Mouse (Mus musculus) frontal cortex, postnatal 14 days (tissue): Measurements from ENCODE around the gene Gpc2.
A peak's percentile ranks its signal among the peaks of the same experiment; 100 is the strongest.

Experiments
- DNase-seq, 2 experiments: peaks; one replicate each; pipeline ENCODE4 v3.0.0; 2022; ENCODE audit warnings: low spot score in 2 of 2

Gpc2 gene

DNA sequence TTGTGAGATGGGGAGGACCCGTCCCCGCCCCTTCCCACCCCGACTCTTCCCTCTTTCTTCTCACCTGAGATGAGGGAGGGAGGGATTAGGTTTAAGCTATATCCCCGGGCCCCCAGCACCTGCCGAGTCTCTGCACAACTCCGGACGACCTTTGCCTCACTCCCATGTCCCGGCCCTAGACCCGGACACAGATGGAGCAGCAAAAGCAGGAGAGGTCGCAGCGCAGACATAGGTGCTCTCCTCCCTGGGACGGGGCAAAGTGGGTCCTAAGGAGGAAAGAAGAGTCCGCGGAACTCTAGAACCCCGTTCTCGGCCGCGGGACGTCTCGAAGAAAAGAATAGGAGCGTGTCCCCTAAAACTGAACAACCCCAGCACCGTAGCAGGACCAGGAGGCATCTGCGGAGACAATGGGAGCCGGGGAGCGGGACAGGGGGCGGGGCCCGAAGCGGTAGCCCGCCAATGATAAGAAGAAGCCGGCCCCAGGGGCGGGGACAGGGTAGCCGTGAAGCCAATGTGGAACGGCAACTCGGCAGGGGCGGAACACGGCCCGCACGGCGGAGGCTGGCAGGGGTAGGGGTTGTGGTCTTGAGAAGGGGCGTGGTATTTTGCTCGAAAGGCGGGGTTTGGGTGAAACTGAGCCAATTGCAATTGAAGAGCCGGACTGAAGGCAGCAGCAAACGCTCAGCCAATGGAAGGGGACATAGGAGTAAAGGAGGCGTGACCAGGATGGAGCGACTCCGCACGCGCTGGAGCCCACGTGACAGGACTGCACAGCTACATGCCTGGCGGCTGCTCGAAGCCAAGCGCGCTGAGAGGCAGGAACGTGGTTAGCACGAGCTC is at the start of gene Gpc2, which contains the start of the genes Gm43720 and Stag3:
Gpc2 (minus strand) TSS at position 421 of the 840 bp plus-strand sequence.
Gm43720 (minus strand) TSS at position 374 of the 840 bp plus-strand sequence.
Stag3 (plus strand) TSS at position 656 of the 840 bp plus-strand sequence.
- peak; percentile 82 to 86 for DNase-seq

DNA sequence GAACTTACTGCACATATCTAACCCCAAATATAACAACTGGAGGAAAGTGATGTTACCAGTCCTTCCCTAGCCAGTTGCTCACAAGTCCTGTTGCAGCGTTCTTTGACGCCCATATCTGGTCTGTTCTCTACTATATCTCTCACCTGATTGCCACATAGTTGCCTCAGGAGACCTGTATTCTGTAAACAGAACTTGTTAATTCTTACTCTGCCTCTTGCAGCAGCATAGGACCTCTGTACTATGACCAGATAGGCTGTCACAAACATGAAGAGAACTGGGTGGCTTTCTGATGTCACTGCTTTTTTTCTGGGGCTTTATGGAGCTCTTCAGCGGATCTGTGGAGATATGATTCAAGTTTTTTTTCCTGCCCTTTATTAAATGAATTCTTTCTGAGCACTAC is 33.0 kb upstream of the Gpc2 start:
- no peak for DNase-seq

- DNase-seq = no peak
Measured at GRCm38 (mm10) chr5:138299613-138300012, 19.8 kb upstream of the Gpc2 start.

DNA sequence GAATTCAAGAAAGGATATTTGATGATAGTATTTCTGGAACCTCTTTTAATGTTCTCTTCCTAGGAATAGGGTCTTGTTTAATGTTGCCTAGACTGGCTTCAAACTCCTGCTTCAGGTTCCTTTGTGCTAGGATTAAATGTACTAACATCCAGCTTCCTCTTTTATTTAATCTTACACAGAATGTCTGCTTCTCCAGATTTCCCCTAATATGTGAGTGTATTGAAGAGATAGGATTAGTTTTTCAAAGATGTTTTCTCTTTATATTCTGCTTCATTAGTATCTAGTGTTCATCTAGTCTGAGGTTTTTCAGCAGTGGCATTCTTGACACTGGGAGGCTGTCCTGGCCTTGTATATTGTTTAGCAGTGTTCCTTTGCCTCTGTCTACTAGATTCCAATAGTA is 14.4 kb upstream of the Gpc2 start:
- DNase-seq = no peak

GRCm38 (mm10) chr5:138291638-138292037 is 11.8 kb upstream of the Gpc2 start:
- no peak for DNase-seq

GRCm38 (mm10) chr5:138287861-138288260 is 8.1 kb upstream of the Gpc2 start:
- DNase-seq = no peak

- no peak for DNase-seq
Measured at GRCm38 (mm10) chr5:138283540-138283939, 3.7 kb upstream of the Gpc2 start.

DNA sequence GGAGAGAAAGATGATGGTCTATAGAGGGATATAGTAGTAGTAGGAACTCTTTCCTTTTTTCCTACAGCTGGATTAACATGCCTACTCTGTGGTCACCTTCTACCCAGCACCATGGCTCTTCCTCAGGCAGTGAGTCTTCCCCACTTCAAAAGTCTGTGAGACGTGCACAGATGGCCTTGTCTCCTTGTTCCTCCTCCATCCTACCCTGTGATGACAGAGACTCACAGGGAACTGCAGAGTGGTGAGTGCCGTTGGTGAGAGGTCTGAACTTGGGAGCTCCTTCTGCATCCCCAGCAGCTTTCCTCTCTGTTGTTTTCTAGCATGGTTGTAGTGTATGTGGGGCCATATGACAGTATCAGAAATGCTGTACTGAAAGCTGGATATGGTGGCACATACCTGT is 2.0 kb upstream of the Gpc2 start:
- DNase-seq = no peak

DNA sequence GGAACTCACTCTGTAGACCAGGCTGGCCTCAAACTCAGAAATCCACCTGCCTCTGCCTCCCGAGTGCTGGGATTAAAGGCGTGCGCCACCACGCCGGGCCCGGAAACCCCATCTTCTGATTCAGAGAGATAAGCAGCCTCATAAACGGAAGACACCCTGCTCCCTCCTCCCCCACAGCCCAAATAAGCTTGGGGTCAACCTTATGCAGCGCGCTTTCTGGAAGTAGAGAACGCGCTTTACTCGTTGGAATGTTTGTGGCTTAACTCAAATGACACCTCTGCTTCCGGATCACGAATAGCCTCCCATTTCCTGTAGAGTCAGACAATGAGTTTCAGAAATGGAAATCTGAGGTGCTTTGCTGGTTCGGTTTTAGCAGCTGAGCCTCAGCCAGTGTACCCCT is 1.0 kb upstream of the Gpc2 start:
- no peak for DNase-seq

- DNase-seq = no peak
Measured at GRCm38 (mm10) chr5:138280425-138280768, 592 bp upstream of the Gpc2 start.

DNA sequence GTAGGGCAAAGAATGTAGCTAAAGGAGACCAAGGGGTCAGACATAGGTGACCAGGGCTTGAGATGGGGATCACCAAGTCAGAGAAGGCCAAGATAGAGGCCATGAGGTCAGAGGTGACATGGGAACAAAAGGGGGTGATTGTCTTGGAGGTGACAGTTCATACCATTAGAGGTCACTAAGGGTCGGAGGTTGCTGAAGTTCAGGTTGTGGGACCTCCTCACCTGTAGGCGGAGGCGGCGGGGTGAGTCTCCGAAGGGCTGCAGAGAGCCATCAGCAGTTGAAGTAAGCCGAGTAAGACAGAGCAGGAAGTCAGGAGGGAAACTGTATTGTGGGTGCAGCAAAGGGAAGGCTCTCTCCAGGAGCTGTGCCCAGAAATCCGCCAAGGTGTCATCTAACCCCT is 1.8 kb downstream of the Gpc2 start:
- DNase-seq = no peak

GRCm38 (mm10) chr5:138275216-138276050 is 4.4 kb downstream of the Gpc2 start:
- no peak for DNase-seq

GRCm38 (mm10) chr5:138274186-138274585 is 5.6 kb downstream of the Gpc2 start:
- DNase-seq = no peak

DNA sequence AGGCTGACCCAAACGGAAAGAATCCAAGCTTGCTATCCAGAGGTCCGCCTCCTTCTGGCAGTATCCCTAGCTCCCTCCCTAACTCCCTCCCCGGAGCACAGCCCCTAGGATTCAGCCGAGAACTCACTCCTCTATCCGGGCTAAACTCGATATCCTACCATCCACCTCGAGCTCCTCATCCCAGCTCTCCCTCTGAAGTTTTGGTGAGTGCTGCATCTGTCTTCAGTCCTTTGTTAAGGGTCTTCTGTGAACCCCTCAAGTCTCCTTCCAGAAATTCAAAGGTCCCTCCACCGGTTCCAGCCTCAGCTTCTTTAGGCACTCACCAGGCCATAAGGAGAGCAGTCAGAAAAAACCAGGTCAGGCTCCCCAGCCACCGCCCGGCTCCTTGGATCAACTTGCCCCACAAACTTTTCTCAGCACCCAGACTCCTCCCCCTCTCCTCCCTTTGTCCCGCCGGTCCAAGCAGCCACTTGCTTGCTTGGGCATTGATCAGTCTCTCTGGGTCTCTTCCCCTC is 7.3 kb downstream of the Gpc2 start, which contains the start of gene Gal3st4:
Gal3st4 (minus strand) TSS at position 432 of the 515 bp plus-strand sequence.
- no peak for DNase-seq

GRCm38 (mm10) chr5:138271232-138271631 is 8.6 kb downstream of the Gpc2 start:
- no peak for DNase-seq

DNA sequence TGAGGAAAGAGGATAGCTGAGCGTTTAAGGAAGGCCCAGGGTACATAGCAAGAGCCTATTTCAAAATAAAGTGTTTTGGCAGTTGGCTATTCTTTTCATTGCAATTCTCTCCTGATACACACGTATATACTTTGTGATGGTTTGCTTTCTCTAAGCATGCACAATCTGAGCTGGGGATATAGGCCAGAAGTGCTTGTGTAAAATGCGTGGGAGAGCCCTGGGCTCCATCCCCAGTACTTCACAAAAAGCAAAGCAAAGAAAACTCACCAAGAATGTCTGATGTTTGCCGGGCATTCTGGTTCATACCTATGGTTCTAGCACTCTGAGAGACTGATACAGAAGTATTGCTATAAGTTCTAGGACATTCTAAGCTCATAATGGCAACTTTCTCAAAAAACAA is 10.8 kb downstream of the Gpc2 start:
- DNase-seq = no peak

DNA sequence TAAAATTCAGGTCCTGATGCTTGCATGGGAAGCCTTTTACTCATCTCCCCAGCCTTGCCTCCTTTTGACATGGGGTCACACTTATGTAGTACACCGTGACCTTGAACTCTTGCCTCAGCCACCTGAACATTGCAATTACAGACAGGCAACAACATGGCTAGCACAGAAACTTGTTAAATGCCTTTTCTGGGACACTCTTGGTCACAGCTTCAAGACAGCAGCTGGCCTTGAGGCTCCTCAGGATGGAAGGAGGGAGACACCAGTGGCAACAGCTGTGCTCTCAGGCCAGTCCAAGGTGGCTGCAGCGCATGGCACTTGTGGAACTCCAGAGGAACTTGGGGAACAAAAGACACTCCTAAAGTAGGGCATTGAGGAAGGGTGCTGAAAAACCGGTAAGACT is 12.7 kb downstream of the Gpc2 start:
- DNase-seq = no peak

DNA sequence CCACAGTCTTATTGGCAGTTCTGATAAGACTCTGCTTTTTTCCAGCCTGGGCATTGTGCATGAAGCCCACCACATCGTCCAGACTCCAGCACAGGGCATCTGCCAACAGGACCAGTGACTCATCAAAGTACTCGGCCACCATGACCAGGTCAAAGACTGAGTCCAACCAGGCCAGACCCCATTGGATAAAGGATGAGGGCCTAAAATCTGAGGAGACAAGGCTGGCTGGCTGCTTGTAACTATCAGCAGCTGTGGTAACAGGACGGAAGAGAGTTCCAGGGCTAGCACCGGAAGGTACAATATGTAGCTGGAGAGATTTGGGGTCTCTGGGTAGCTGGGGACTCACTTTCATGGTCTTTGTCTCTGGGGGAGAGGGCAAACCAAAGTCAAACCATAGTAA is 14.1 kb downstream of the Gpc2 start:
- no peak for DNase-seq

GRCm38 (mm10) chr5:138264207-138264578 is 15.6 kb downstream of the Gpc2 start:
- DNase-seq = no peak

DNA sequence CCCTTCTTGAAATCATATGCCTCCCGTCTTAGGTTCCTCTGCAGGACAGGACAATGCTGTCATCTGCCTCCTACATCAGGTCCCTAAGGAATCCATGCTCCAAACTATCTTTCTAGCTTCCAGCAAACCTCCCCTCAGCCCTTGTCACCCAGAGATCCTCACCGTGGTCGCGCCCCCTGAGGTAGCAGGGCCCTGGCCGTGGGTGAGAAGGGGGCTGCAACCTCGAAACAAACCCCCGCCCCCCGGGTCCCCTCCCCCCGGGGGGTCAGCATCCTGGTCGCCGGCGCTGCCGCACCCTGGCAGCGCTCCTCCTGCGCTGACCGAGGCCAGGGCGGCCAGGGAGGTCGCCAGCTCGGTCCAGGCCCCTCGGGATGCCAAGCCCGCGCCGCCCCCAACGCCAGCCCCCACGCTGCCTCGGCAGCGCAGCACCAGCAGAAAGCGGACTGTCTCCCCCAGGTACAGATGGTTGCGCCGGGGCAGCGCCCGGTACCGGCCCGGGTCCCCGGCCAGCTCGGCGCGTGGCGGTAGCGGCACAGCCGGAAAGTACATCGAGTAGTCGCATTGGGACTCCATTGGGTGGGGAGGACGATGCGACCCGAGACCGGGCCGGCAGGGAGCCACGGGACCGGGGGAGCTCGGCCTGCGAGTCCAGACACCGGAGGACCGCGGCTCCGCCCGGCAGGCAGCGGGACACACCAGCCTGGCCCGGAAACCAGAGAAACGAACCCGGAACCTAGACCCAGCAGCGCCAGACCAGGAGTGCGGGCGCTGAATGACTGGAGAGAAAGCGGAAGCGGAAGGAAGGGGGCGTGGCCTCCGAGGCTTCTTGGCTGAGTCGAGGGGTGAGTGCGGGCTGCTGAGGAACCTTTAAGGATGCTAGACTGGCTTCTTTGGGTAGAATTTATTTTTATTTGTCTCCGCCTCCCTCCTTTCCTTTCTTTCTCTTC is 16.3 kb downstream of the Gpc2 start, which contains the start of gene BC037034:
BC037034 (minus strand) TSS at position 774 of the 947 bp plus-strand sequence.
- peak; percentile 84 to 89 for DNase-seq

- DNase-seq = no peak
Measured at GRCm38 (mm10) chr5:138262582-138263240, 17.1 kb downstream of the Gpc2 start.
